Mouse (Mus musculus): ENCODE measurements around the gene Coro2b. TPM values are rescaled to one million over a fixed set of nuclear protein-coding genes. Genes with fewer than 3 reads are reported as not detected.
"Not testable (repeated sequence)": the region's sequence is repeated elsewhere in the genome, so short reads cannot be mapped to it uniquely, and the experiment has no call there.

Coro2b gene
- total RNA-seq, 2 experiments from 2014 or later = 0.38 TPM; not detected in 1

DNA sequence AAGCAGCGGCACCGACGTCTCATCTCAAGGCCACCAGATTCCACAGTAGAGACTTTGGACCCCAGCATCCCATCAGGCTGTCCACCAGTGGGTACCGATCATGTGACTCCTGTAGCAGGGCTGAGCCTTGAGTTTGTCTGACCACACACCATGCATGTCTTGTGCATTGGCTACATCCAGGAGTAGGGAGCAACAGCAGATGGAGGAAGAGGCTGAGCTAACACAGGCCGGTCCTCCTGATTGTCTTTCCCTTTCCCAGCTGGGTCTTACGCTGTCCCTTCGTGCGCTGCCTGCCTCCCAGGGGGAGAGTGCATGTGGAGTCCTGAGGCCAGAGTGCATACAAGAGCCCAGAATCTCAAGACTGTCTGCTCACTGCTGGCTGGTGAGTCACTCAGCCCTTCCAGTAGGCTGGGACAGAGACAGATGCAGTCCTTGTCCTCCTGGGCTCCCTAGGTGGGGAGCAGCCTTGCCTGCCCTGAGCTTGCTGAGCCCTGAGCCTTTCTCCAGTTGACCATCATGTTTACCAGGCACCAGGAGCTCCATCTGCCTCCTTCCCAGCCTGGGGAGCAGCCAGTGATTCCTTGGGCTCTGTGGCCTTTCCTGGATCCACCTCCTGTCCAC is 84.4 kb downstream of the Coro2b start:
- no peak for ATAC-seq (replicated peaks; ENCODE audit: low FRiP score, poor library complexity, severe bottlenecking)

GRCm38 (mm10) chr9:62451585-62452372 is 85.1 kb downstream of the Coro2b start:
- no peak for ATAC-seq (replicated peaks; ENCODE audit: low FRiP score, poor library complexity, severe bottlenecking)

- ATAC-seq (replicated peaks; ENCODE audit: low FRiP score, poor library complexity, severe bottlenecking) = no peak
These were observed 86.0 kb downstream of the Coro2b start for GRCm38 (mm10) chr9:62450862-62451261.

GRCm38 (mm10) chr9:62450355-62450754 is 86.5 kb downstream of the Coro2b start:
- no peak for ATAC-seq (replicated peaks; ENCODE audit: low FRiP score, poor library complexity, severe bottlenecking)

DNA sequence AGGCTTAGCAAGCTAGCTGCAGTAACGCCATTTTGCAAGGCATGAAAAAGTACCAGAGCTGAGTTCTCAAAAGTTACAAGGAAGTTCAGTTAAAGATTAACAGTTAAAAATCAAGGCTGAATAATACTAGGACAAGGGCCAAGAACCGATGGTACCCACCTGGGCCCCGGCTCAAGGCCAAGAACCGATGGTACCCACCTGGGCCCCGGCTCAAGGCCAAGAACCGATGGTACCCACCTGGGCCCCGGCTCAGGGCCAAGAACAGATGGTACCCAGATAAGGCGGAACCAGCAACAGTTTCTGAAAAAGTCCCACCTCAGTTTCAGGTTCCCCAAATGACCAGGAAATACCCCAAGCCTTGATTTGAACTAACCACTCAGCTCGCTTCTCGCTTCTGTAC is 89.5 kb downstream of the Coro2b start:
- ATAC-seq (replicated peaks; ENCODE audit: low FRiP score, poor library complexity, severe bottlenecking) = not testable (repeated sequence)

DNA sequence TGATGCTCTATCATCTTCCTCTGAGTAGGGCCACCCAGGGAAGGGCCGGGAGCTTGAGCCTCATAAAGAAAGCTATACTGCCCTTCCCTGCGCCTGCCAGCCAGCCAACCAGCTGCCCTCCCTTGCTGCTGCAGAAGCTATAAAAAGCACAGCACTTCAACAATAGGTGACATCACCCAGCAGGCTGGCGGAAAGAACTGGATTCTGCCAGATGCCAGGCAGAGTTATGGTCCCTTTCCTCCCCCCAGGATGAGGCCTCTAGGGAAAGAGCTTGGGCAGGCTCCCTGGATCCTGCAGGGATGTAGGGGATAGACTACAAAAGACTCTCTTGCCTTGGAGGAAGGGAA is 98.1 kb downstream of the Coro2b start:
- ATAC-seq (replicated peaks; ENCODE audit: low FRiP score, poor library complexity, severe bottlenecking) = no peak

DNA sequence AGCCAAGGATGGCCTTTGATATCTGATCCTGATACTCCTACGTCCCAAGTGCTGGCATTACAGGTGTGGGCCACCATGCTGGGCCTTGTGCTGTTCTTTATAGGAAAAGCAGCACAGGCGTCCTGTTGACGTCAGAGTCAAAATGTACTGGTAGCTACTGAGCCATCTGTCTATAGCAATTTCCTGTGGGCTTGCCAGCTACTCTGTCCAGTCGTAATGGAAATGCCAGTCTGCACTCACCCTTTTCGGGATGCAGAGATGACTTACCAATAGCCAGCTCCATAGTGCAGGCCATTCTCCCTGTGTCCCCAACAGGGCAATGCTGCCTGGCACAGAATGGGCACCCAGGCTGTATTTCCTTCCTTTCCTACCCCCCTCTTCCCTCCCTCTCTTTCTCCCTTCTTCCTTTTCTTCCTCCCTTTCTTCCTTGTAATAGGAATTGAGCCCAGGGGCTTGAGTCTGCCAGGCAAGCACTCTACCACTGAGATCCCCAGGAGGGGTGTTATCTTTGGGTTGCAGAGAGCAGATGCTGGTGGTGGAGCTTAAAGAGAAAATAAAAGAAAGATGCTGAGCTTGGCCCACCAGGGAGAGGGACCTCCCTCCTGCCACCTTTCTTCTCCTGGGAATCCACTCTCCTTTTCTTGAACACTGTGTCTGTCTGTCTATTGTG is 98.6 kb downstream of the Coro2b start:
- ATAC-seq (replicated peaks; ENCODE audit: low FRiP score, poor library complexity, severe bottlenecking) = no peak

GRCm38 (mm10) chr9:62437446-62437845 is 99.4 kb downstream of the Coro2b start:
- ATAC-seq (replicated peaks; ENCODE audit: low FRiP score, poor library complexity, severe bottlenecking) = no peak

DNA sequence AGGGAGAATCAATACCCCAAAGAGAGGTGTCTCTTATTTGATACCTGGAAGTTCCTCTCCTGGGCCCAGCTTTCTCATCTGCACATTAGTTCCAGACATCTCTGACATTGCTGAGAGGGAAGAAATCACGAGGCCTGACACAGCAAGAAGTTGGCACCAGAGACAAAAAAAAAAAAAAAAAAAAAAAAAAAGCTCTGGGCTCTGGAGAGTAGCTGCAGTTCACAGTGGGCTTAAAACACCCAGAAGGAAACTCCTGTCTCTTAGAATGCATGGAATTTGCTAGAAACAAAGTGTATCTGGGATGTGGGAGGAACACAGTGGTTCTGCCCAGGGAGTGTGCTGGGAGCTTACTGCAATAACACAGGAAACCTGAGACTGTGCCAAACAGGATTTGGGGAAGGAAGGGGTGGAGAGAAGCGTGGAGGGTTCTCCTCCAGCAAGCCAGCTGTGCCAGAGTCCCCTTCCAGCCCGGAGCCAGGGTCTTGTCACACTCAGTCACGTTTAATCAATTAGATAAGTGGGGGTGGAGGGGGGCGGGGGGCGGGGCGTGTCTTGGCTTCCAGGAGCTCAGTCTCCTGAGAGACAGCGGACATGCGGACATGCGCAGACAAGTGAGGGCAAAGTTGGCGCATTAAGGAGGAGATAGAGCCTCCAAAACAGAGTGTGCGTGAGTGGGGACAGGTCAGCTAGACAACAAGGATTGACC is 101.1 kb downstream of the Coro2b start:
- ATAC-seq (replicated peaks; ENCODE audit: low FRiP score, poor library complexity, severe bottlenecking) = no peak

DNA sequence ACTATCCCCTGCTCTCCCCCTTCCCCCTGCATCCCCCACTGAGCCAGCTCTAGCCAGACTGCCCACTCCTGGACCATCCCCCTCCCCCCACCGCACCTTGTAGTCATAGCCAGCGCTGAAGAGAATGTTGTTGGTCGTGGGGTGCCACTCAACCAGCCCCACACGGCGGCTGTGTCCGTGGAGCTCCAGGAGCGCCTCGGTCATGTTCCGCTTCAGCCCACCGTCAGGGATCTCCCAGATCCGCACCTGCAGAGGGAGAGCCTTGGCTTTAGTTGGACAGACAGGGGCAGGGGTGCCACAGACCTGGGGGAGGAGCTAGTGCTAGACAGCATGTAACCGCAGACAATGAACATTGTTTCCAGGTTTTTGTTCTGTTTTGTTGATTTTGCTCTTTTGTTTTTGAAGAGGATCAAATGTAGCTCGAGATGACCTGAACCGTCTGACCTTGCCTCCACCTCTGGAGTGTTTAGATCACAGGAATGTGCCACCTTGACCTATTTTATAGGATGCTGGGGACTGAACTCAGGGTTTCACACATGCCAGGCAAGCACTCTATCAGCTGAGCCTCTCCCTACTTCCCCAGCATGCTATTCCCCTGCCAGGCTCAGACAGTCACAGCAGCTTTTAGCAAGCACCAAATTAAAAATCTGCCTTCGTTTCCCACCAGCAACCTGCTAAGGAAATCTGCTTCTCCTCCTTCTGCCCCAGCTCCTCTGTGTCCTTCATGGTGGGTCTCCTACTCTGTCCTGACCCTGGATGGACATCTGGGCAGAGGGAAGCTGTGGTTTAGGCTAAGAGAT is 104.4 kb downstream of the Coro2b start:
- no peak for ATAC-seq (replicated peaks; ENCODE audit: low FRiP score, poor library complexity, severe bottlenecking)

GRCm38 (mm10) chr9:62430741-62431140 is 106.1 kb downstream of the Coro2b start:
- no peak for ATAC-seq (replicated peaks; ENCODE audit: low FRiP score, poor library complexity, severe bottlenecking)

- ATAC-seq (replicated peaks; ENCODE audit: low FRiP score, poor library complexity, severe bottlenecking) = no peak
These were observed 109.8 kb downstream of the Coro2b start for GRCm38 (mm10) chr9:62427010-62427409.

DNA sequence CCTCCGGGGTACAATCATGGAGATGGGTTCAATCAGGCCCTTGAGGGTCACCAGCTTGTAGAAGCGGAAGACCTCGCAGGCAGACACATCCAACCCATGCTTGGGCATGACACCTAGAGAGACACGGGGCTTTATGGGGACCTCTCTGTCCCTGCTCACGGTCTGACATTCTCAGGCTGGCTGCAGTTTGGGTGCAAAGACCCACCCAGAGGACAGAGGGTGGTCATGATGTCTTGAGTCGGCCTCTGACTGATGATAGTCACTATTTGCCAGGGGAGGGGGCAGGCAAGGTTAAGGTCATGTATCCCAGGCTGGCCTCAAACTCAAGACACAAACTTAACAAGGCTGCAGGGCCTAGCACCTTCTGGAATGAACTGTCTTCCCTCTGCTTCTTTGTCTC is 110.3 kb downstream of the Coro2b start:
- ATAC-seq (replicated peaks; ENCODE audit: low FRiP score, poor library complexity, severe bottlenecking) = no peak

GRCm38 (mm10) chr9:62426021-62426420 is 110.8 kb downstream of the Coro2b start:
- no peak for ATAC-seq (replicated peaks; ENCODE audit: low FRiP score, poor library complexity, severe bottlenecking)

DNA sequence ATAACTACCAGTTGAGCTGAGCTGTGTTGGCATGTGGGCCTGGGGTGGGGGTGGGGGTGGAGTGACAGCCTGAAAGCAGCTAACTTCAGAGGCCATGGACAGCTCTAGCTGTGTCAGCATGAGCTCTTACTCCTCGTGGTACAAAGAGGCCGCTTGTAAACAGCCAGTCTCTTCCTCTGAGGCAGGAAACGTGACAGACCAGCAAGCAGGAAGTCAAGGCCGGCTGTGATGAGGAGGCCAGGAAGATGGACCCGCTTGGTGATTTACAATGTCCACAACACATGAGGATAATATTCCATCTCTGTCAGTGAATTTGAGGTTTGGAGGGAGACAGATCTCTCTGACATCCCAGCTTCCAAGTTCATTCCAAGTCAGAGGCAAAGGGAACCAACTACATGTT is 111.6 kb downstream of the Coro2b start:
- ATAC-seq (replicated peaks; ENCODE audit: low FRiP score, poor library complexity, severe bottlenecking) = no peak

DNA sequence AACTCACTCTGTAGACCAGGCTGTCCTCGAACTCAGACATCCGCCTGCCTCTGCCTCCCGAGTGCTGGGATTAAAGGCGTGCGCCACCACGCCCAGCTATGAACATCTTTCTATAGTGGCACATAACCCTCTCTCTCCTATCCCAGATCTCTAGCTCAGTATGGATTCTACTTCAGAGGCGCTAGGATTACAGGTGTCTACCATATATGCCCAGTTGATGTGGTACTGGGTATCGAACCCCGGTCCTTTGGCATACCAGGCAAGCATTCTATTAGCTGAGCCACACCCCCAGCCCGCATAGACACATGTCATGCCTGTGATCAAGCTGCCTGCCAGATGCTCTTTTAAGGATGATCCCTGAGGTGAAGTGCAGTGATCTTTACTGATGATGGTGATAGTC is 113.0 kb downstream of the Coro2b start:
- no peak for ATAC-seq (replicated peaks; ENCODE audit: low FRiP score, poor library complexity, severe bottlenecking)

DNA sequence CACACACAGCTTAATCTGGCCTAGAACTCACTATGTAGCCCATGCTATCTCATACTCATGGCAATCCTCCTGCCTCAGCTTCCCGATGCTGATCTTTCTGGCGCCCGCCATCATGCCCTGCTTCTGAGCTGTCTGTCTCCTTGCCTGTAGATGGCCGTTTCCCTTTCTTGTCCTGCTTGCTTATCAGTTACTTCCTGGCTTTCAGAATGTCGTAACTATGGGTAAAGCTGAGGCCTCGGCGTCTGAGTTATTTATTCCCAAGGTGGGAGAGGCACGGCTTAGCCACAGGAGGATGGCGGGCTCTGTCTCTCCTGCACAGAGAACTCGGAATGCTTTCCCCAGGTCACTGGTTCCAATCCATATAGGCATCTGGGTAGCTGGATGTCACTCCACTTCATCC is 113.9 kb downstream of the Coro2b start:
- ATAC-seq (replicated peaks; ENCODE audit: low FRiP score, poor library complexity, severe bottlenecking) = no peak

DNA sequence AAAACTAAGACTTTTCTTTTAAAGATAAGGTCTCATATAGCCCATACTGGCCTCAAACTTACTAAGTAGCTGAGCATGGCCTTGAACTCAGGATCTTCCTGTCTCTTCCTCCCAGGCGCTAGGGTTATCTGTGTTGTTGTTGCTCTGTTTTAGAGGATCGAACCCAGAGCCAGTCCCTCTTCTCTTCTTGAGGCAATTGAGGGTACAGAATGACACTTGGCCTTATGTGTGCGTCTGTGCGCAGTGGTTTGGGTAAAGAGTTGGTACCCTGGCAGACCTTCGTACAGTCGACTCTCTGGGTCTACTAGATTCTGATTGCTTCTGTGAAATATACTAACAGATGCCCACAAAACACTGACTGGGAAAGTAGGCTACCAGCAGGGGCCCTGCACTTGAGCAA is 114.9 kb downstream of the Coro2b start:
- ATAC-seq (replicated peaks; ENCODE audit: low FRiP score, poor library complexity, severe bottlenecking) = no peak

DNA sequence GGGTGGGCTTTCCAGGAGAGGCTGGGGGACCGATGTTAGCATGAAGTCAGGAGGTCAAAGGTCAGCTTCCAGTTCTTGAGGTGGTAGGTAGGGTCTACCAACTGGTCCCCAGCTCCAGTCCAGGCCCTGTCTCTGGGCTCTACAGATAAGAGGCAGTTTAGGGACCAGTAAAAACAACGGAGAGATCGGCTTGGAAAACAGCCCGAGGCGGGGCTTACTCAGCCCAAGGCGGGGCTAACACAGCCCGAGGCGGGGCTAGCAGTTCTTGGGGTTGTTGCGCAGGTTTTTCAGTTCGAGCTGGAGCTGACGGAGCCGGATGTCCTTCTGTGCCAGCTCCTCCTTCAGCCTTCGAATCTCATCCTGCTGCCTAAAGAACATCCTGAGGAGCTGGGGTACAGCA is 115.8 kb downstream of the Coro2b start:
- ATAC-seq (replicated peaks; ENCODE audit: low FRiP score, poor library complexity, severe bottlenecking) = peak; percentile 74

Data from erythroblast, adult 5-6 weeks (primary cell).